Mouse (Mus musculus) heart, embryonic 11.5 days (tissue): ENCODE measurements around the gene Adamts8. TPM values are rescaled to one million over a fixed set of nuclear protein-coding genes. Genes with fewer than 3 reads are reported as not detected.

ENCODE experiments used
- ATAC-seq: fragments of 200-750 bp; cut with Nextera tagmentation; replicated peaks from 2 replicates; pipeline ENCODE4 v1.8.0; 2017; ENCODE audit warnings: moderate library complexity; ENCODE audit not compliant: insufficient number of reproducible peaks, low FRiP score, low TSS enrichment
- H3K27ac ChIP-seq: fragments of 300-500 bp; sonication (generic); 2 replicates; pipeline ENCODE4 v1.5.1; 2014; ENCODE audit warnings: mild to moderate bottlenecking, low read depth, low read length
- H3K27me3 ChIP-seq: fragments of 300-500 bp; sonication (generic); 2 replicates; pipeline ENCODE4 v1.6.1; 2014; ENCODE audit warnings: mild to moderate bottlenecking, low read length, mixed read lengths; ENCODE audit not compliant: control insufficient read depth, insufficient read depth
- H3K36me3 ChIP-seq: fragments of 300-500 bp; sonication (generic); 2 replicates; pipeline ENCODE4 v1.6.1; 2014; ENCODE audit warnings: mild to moderate bottlenecking, low read length, moderate library complexity, mixed read lengths; ENCODE audit not compliant: control insufficient read depth, insufficient read depth
- H3K4me1 ChIP-seq: fragments of 300-500 bp; sonication (generic); 2 replicates; pipeline ENCODE4 v1.6.1; 2014; ENCODE audit warnings: low read length; ENCODE audit not compliant: control insufficient read depth, insufficient read depth
- H3K4me2 ChIP-seq: fragments of 300-500 bp; sonication (generic); 2 replicates; pipeline ENCODE4 v1.6.1; 2014; ENCODE audit warnings: mild to moderate bottlenecking, moderate library complexity
- H3K4me3 ChIP-seq: fragments of 300-500 bp; sonication (generic); 2 replicates; pipeline ENCODE4 v1.5.1; 2014; ENCODE audit warnings: low read depth, low read length
- H3K9ac ChIP-seq: fragments of 300-500 bp; sonication (generic); 2 replicates; pipeline ENCODE4 v1.6.1; 2014; ENCODE audit warnings: mild to moderate bottlenecking, low read depth, low read length, moderate library complexity
- H3K9me3 ChIP-seq: fragments of 300-500 bp; sonication (generic); replicated peaks from 2 replicates; pipeline ENCODE4 v1.6.1; 2016; ENCODE audit warnings: low read length; ENCODE audit not compliant: control insufficient read depth
- WGBS: fragments of 180-500 bp; shearing (Covaris S2); extraction: QIAGEN DNeasy Blood & Tissue Kit; methylation state at CpG from one replicate; pipeline ENCODE4 v1.1.7; 2014; ENCODE audit not compliant: insufficient replicate concordance; 5-methylcytosine and 5-hydroxymethylcytosine counted together
- polyA plus RNA-seq: library from polyadenylated mRNA; unstranded; fragments of >200 nt; fragmentation: Nextera tagmentation; extraction: Ambion mirVana; gene quantifications from 2 replicates; pipeline ENCODE4 v1.2.1, GENCODE M21; 2014

The Adamts8 gene
- polyA plus RNA-seq, 1 experiment from 2014 or later = 6.0 TPM

GRCm38 (mm10) chr9:31010749-31011148 is 68.4 kb downstream of the Adamts8 start:
- Histone ChIP-seq H3K27me3 (no peaks in the 10 kb centered on the region), H3K36me3 (no peaks in the 10 kb centered on the region), H3K27ac (no peak overlapping the region), H3K9ac (no peak overlapping the region), H3K4me3 (no peak overlapping the region), H3K4me2 (no peak overlapping the region), H3K9me3 (no peaks in the 10 kb centered on the region), H3K4me1 (peaks cover 8% of the 10 kb centered on the region; the same call in 1 of the 2 replicates)
- no peak for ATAC-seq
- WGBS = 75% methylated on average over 3 of the region's 3 CpGs

GRCm38 (mm10) chr9:31011533-31011932 is 69.2 kb downstream of the Adamts8 start:
- ATAC-seq = peak; percentile 87

GRCm38 (mm10) chr9:31012674-31013073 is 70.3 kb downstream of the Adamts8 start:
- no peak for ATAC-seq
- peaks cover 8% of the 10 kb centered on the region; the same call in 1 of the 2 replicates for H3K4me1 ChIP-seq
- no peak overlapping the region for H3K4me3 ChIP-seq
- H3K27me3 ChIP-seq = no peaks in the 10 kb centered on the region
- H3K36me3 ChIP-seq = no peaks in the 10 kb centered on the region
- WGBS = 72% methylated on average over 4 of the region's 4 CpGs
- no peak overlapping the region for H3K9ac ChIP-seq
- H3K9me3 ChIP-seq = no peaks in the 10 kb centered on the region
- H3K4me2 ChIP-seq = no peak overlapping the region
- H3K27ac ChIP-seq = no peak overlapping the region

More at GRCm38 (mm10) chr9:31011533-31011932, 69.2 kb downstream of the Adamts8 start:
- Histone ChIP-seq H3K9me3 (no peaks in the 10 kb centered on the region), H3K27me3 (no peaks in the 10 kb centered on the region), H3K4me2 (no peak overlapping the region), H3K27ac (peak overlapping the region; percentile 50), H3K4me1 (peaks cover 8% of the 10 kb centered on the region; the same call in 1 of the 2 replicates), H3K36me3 (no peaks in the 10 kb centered on the region), H3K9ac (no peak overlapping the region), H3K4me3 (no peak overlapping the region)
- 7% methylated on average over 1 of the region's 1 CpGs for WGBS

GRCm38 (mm10) chr9:31013415-31013814 is 71.1 kb downstream of the Adamts8 start:
- Histone ChIP-seq H3K4me1 (peaks cover 8% of the 10 kb centered on the region; the same call in 1 of the 2 replicates), H3K4me2 (no peak overlapping the region), H3K9me3 (no peaks in the 10 kb centered on the region), H3K9ac (no peak overlapping the region), H3K4me3 (no peak overlapping the region), H3K27ac (no peak overlapping the region), H3K27me3 (no peaks in the 10 kb centered on the region), H3K36me3 (no peaks in the 10 kb centered on the region)
- no peak for ATAC-seq
- WGBS = 73% methylated on average over 4 of the region's 4 CpGs

Other genes starting within 250 kb of the Adamts8 start
- 5.7 and 7.2 TPM in 2 replicates for gene Adamts15, start 20.1 kb upstream of the Adamts8 start, polyA plus RNA-seq
- 4.2 and 7.1 TPM in 2 replicates for gene Zbtb44, start 88.1 kb downstream of the Adamts8 start, polyA plus RNA-seq
- gene St14, start 189.3 kb downstream of the Adamts8 start, polyA plus RNA-seq = 0.63 and 0.96 TPM in 2 replicates